Mouse (Mus musculus) midbrain, embryonic 11.5 days (tissue): Measurements from ENCODE around the gene Pars2. TPM values are rescaled to one million over a fixed set of nuclear protein-coding genes. Genes with fewer than 3 reads are reported as not detected.
A peak's percentile ranks its signal among the peaks of the same experiment; 100 is the strongest.

Experiments used
- ATAC-seq: fragments of 200-750 bp; cut with Nextera tagmentation; 2 replicates; pipeline ENCODE4 v1.8.0; 2017; ENCODE audit warnings: moderate TSS enrichment, moderate library complexity; ENCODE audit not compliant: low FRiP score
- DNase-seq: peaks from one replicate; pipeline ENCODE4 v3.0.0; 2015; ENCODE audit warnings: low spot score; ENCODE audit errors: missing footprints
- H3K27ac ChIP-seq: fragments of 300-500 bp; sonication (generic); 2 replicates; pipeline ENCODE4 v1.5.1; 2014; ENCODE audit warnings: low read depth, low read length
- H3K27me3 ChIP-seq: fragments of 300-500 bp; sonication (generic); 2 replicates; pipeline ENCODE4 v1.6.1; 2014; ENCODE audit warnings: mild to moderate bottlenecking, low read length, moderate library complexity, mixed read lengths; ENCODE audit not compliant: control insufficient read depth, insufficient read depth
- H3K36me3 ChIP-seq: fragments of 300-500 bp; sonication (generic); 2 replicates; pipeline ENCODE4 v1.6.1; 2014; ENCODE audit warnings: mild to moderate bottlenecking, low read length, moderate library complexity, mixed read lengths; ENCODE audit not compliant: control insufficient read depth, insufficient read depth
- H3K4me1 ChIP-seq: fragments of 300-500 bp; sonication (generic); 2 replicates; pipeline ENCODE4 v1.6.1; 2014; ENCODE audit warnings: low read length; ENCODE audit not compliant: control insufficient read depth, insufficient read depth
- H3K4me2 ChIP-seq: fragments of 300-500 bp; sonication (generic); 2 replicates; pipeline ENCODE4 v1.6.1; 2014; ENCODE audit warnings: mild to moderate bottlenecking, moderate library complexity
- H3K4me3 ChIP-seq: fragments of 300-500 bp; sonication (generic); 2 replicates; pipeline ENCODE4 v1.5.1; 2014; ENCODE audit warnings: low read depth, low read length
- H3K9ac ChIP-seq: fragments of 300-500 bp; sonication (generic); 2 replicates; pipeline ENCODE4 v1.6.1; 2014; ENCODE audit warnings: low read length
- H3K9me3 ChIP-seq: fragments of 300-500 bp; sonication (generic); 2 replicates; pipeline ENCODE4 v1.6.1; 2016; ENCODE audit warnings: low read length; ENCODE audit not compliant: control insufficient read depth
- WGBS: fragments of 180-500 bp; shearing (Covaris S2); extraction: QIAGEN DNeasy Blood & Tissue Kit; methylation state at CpG from one replicate; pipeline ENCODE4 v1.1.7; 2014; 5-methylcytosine and 5-hydroxymethylcytosine counted together
- polyA plus RNA-seq: library from polyadenylated mRNA; unstranded; fragments of >200 nt; fragmentation: Nextera tagmentation; extraction: Ambion mirVana; gene quantifications from 2 replicates; pipeline ENCODE4 v1.2.1, GENCODE M21; 2014

Pars2 gene
- polyA plus RNA-seq = 11.4 and 12.4 TPM in 2 replicates

DNA sequence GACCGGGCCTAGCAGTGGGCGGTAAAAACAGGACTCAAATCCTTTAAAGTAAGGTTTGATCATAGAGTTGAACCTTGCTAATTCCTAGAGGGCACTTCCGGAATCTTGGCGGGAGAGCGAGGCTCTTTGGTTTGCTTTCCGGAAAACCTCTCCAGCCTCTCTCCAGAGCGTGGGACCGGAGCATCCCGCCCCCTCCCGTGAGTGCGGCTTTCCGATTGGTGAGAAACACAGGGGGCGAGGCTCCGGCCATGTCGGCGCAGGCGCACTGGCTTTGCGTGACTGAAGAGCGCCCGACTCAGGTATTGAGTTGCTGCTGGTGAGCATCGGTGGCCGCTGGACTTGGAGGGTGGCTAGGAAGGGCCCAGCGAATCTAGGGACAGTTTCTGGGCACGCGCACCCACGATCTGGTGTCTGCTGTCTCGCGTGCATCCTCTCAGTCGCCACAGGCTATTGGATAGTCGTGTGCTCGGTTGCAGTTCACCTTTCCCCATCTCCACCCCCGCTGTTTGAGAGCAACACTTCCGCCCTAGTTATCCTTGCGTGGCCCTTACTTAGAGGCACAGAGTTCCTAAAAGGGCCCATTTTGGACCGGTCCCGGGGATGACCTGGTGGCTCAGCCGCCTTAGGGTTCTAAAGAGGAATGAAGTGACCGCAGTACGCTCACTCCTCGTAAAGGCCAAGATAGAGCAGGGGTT, at the start of gene Pars2:
Gene Pars2 (plus strand): TSS at position 237 of the 695 bp plus-strand sequence.
- 5% methylated on average over 40 of the region's 40 CpGs for WGBS

DNA sequence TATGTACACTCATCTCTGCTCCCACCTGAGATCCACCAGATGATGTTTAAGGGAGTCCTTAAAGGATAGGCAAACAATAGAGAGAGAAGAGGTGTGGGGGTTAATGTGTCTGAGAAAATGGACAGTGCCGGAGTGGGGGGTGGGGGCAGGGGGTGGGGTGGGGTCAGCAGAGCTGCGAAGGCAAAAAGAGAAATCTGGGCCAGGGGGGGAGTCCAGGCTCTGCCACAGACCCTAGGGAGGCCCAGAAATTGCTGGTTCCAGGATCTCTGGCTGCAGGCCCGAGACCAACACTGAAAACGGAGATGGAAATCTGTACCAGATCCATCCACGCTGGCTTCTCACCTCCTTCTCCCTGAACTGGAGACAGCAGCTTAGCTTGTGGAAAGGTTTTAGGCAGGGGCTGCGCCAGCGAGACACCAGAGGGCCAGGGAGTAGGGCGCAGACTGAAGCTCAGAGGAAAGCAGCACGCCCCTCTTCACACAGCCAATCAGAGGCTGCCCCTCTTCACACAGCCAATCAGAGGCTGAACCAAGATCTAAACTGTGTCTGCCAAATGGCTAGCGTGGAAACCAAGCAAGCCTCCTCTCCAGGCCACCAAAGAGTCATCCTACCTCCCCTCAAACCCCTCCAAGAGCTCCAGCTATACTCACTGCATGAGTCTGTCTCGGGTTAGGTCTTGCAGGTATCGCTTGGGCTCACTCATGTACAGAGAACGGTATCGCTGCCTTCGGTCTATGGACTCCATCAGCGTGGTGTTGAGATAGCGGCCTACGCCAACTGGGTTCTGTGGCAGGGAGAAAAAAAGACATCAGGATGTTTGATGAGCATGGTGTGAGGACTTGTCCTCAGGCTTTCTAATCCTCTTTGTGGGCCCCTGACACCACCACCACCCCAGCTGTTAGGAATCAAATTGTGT, 44.0 kb upstream of the Pars2 start:
- Histone ChIP-seq H3K27ac (no peak overlapping the region), H3K36me3 (no peaks in the 10 kb centered on the region), H3K27me3 (no peaks in the 10 kb centered on the region), H3K4me3 (no peak overlapping the region), H3K4me2 (peak overlapping the region; percentile 30), H3K9ac (peak overlapping the region; percentile 33; the same call in 1 of the 2 replicates), H3K4me1 (peaks cover 3% of the 10 kb centered on the region; the same call in 1 of the 2 replicates), H3K9me3 (no peaks in the 10 kb centered on the region)
- 47% methylated on average over 18 of the region's 18 CpGs for WGBS
- DNase-seq (peak; percentile 90), ATAC-seq (peak; percentile 92)

More for the DNA sequence above, at the start of gene Pars2:
- Histone ChIP-seq H3K27ac (no peak within 1 kb of the TSS; the same call in 1 of the 2 replicates), H3K36me3 (peaks cover 5% of the 10 kb centered on the region; the same call in 1 of the 2 replicates), H3K9me3 (no peaks in the 10 kb centered on the region), H3K4me3 (peak within 1 kb of the TSS; percentile 73), H3K4me2 (peak within 1 kb of the TSS; percentile 93), H3K9ac (peak within 1 kb of the TSS; percentile 88), H3K4me1 (peaks cover 7% of the 10 kb centered on the region), H3K27me3 (no peaks in the 10 kb centered on the region; the same call in 1 of the 2 replicates)
- peak; percentile 98 for ATAC-seq
- DNase-seq = peak; percentile 100

DNA sequence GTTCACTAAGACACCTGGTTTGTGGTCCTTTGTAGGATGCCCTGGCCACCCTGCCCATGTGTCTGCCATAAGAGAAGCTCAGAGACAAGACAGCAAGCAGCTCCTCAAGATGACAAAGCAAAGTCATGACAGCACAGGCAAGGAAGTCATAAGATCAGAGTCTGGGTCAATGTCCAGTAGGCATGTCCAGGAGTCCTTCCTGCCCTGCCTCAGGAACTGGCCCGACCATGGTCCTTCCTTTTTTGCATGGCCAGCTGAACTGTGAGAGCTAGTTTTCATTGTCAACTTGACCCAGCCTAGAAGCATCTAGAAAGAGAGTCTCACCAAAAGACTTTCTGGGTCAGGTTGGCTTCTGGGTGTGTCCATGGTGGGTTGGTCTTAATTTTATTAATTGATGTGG, 43.0 kb upstream of the Pars2 start:
- ATAC-seq = no peak
- no peak for DNase-seq
- Histone ChIP-seq H3K9me3 (no peaks in the 10 kb centered on the region), H3K27me3 (no peaks in the 10 kb centered on the region), H3K4me2 (no peak overlapping the region), H3K9ac (no peak overlapping the region), H3K4me1 (peaks cover 3% of the 10 kb centered on the region; the same call in 1 of the 2 replicates), H3K36me3 (no peaks in the 10 kb centered on the region), H3K27ac (no peak overlapping the region), H3K4me3 (no peak overlapping the region)
- WGBS = 82% methylated on average over 1 of the region's 1 CpGs

DNA sequence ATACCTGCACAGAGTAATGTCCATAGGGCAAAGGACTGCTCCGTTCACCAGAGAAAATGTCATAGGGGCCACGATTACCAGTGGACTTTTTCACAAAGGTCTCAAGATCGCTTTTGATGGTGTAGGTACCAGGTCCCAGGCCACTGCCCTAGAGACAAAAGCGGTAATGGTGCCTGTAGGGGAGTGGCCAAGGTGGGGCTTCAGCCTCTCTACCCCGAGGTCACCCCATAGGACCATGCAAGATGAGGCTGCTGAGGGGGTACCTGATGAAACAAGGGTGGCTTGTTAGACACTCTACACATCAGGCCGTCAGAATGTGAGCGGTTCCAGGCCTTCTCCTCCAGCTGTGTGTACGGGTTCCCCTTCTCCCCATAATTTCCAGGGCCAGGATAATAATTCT, 37.8 kb upstream of the Pars2 start:
- H3K36me3 ChIP-seq = no peaks in the 10 kb centered on the region
- H3K9me3 ChIP-seq = no peaks in the 10 kb centered on the region
- ATAC-seq (no peak), DNase-seq (no peak)
- WGBS = 78% methylated on average over 8 of the region's 8 CpGs
- no peak overlapping the region for H3K4me2 ChIP-seq
- no peak overlapping the region for H3K27ac ChIP-seq
- H3K27me3 ChIP-seq = no peaks in the 10 kb centered on the region
- H3K4me3 ChIP-seq = no peak overlapping the region
- H3K9ac ChIP-seq = no peak overlapping the region
- peaks cover 4% of the 10 kb centered on the region; the same call in 1 of the 2 replicates for H3K4me1 ChIP-seq

DNA sequence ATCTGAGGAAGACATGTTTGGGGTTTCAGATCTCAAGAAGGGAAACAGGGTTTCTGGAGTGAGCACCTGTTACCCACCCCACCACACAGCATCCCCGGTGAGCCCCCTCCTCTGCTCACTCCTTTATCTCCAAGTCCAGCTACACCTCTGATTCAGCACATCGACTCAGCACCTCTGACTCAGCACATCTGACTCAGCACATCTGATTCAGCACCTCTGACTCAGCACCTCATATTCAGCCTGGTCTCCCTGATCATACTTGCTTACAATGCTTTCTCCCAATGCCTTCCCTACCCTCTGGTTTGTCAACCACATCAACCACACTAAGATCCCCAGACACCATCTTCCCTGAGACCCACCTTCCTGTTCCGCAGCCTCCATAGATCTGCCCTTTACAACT, 37.3 kb upstream of the Pars2 start:
- DNase-seq = no peak
- H3K36me3 ChIP-seq = no peaks in the 10 kb centered on the region
- no peak overlapping the region for H3K27ac ChIP-seq
- ATAC-seq = no peak
- H3K4me3 ChIP-seq = no peak overlapping the region
- H3K4me1 ChIP-seq = peaks cover 4% of the 10 kb centered on the region; the same call in 1 of the 2 replicates
- WGBS = 80% methylated on average over 3 of the region's 3 CpGs
- H3K9ac ChIP-seq = no peak overlapping the region
- H3K4me2 ChIP-seq = no peak overlapping the region
- H3K27me3 ChIP-seq = no peaks in the 10 kb centered on the region
- no peaks in the 10 kb centered on the region for H3K9me3 ChIP-seq

DNA sequence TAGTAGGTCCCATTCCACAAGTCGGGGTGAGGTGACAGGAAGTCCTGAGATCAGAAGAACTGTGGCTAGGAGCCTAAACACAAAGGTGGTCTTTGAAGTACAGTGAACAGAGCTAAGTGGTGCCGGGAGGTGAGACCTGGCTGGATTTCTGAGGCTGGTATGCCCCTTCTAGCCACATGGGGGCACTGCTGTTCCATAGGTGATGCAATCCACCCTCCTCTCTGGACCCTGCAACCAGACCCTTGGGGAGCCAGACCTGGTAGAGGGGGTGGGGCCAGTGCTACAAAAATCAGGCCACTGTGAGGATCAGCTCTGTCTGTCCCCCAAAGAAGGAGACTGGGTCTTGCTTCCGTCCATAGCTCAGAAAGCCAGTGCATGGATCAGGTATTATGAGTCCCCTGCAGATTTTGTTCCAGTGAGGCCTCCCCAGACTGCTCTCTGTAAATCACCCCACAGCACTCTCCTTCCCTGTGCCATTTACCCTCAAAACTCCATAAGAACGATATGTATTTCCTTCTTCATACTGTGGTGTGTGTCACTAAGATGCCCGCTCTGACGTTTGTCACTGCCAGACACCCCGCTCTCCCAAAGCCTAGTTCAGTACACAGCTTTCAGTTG, 36.6 kb upstream of the Pars2 start:
- peak; percentile 97 for DNase-seq
- Histone ChIP-seq H3K9me3 (no peaks in the 10 kb centered on the region), H3K27ac (no peak overlapping the region), H3K27me3 (no peaks in the 10 kb centered on the region), H3K9ac (no peak overlapping the region), H3K4me1 (peaks cover 4% of the 10 kb centered on the region; the same call in 1 of the 2 replicates), H3K4me2 (no peak overlapping the region), H3K4me3 (no peak overlapping the region), H3K36me3 (no peaks in the 10 kb centered on the region)
- WGBS = 42% methylated on average over 7 of the region's 7 CpGs
- ATAC-seq = peak; percentile 71

DNA sequence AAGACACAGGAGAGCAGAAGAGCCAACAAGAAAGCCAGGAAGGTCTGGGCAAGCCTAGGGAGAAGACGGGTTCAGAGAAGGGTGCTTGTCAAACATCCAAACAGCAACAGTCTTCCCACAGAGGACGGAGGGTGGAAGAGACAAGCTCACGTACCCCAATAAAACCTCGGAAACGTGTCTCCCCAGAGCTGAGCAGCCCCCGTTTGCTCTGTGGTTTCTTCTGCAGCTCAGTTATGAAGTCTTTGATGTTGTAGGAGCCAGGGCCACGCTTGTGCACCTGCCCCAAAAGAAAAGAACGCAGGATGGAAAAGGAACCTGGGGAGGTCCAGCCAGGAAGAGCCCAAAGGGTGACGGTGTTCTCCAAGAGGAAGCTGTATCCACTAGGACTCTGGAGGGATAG, 36.0 kb upstream of the Pars2 start:
- Histone ChIP-seq H3K4me3 (no peak overlapping the region), H3K27ac (no peak overlapping the region), H3K9ac (no peak overlapping the region), H3K9me3 (no peaks in the 10 kb centered on the region), H3K4me2 (no peak overlapping the region), H3K36me3 (no peaks in the 10 kb centered on the region), H3K27me3 (no peaks in the 10 kb centered on the region), H3K4me1 (peaks cover 4% of the 10 kb centered on the region; the same call in 1 of the 2 replicates)
- 85% methylated on average over 9 of the region's 9 CpGs for WGBS
- DNase-seq (peak; percentile 8), ATAC-seq (no peak)

DNA sequence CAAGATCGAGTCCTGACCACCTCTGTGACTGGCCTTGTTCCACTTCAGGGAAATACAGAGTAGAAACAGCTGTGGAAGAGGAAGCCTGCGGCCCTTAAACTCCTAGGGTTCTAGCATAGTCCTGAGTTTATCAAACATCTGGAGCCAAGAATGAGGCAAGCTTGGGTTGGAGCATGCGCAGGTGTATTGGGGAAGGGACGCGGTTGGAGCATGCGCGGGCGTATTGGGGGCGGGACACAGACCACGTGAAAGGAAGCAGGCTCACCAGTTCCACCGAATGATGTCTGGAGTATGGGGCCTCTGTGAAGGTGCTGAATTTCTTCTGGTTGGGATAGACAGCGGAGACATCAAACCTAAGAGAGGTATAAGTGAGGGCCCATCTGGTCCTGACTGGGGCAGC, 35.2 kb upstream of the Pars2 start:
- no peaks in the 10 kb centered on the region for H3K36me3 ChIP-seq
- no peak overlapping the region for H3K4me2 ChIP-seq
- no peak overlapping the region for H3K9ac ChIP-seq
- no peak overlapping the region for H3K4me3 ChIP-seq
- H3K27me3 ChIP-seq = no peaks in the 10 kb centered on the region
- WGBS = 82% methylated on average over 12 of the region's 12 CpGs
- H3K27ac ChIP-seq = no peak overlapping the region
- DNase-seq (peak; percentile 59), ATAC-seq (no peak)
- peaks cover 4% of the 10 kb centered on the region; the same call in 1 of the 2 replicates for H3K4me1 ChIP-seq
- H3K9me3 ChIP-seq = no peaks in the 10 kb centered on the region
